Mouse (Mus musculus) erythroblast, embryonic 14.5 days (primary cell): ENCODE results near the gene Gnat1. TPM values are rescaled to one million over a fixed set of nuclear protein-coding genes. Genes with fewer than 3 reads are reported as not detected.

Experiments
- H3K27me3 ChIP-seq: 2 replicates; pipeline ENCODE4 v1.6.1; 2012; ENCODE audit warnings: inconsistent platforms; ENCODE audit not compliant: control insufficient read depth
- H3K36me3 ChIP-seq: 2 replicates; pipeline ENCODE4 v1.6.1; 2012; ENCODE audit warnings: mild to moderate bottlenecking, inconsistent platforms; ENCODE audit not compliant: control insufficient read depth
- H3K4me1 ChIP-seq: 2 replicates; pipeline ENCODE4 v1.6.1; 2012; ENCODE audit warnings: inconsistent platforms; ENCODE audit not compliant: control insufficient read depth
- H3K4me3 ChIP-seq: replicated peaks from 2 replicates; pipeline ENCODE3; 2012; ENCODE audit warnings: moderate library complexity, mild to moderate bottlenecking, inconsistent platforms
- H3K9me3 ChIP-seq: 2 replicates; pipeline ENCODE4 v1.6.1; 2012; ENCODE audit warnings: low read length, inconsistent platforms, mixed read lengths; ENCODE audit not compliant: control insufficient read depth
- GATA1 ChIP-seq: IDR thresholded peaks from 2 replicates; pipeline ENCODE4 v1.6.1; 2012; ENCODE audit warnings: low read length, inconsistent platforms, mixed read lengths
- TAL1 ChIP-seq: IDR thresholded peaks from 3 replicates; pipeline ENCODE4 v1.6.1; 2012; ENCODE audit warnings: low read length, inconsistent platforms, mixed read lengths
- polyA plus RNA-seq: library from polyadenylated mRNA; stranded (reverse); fragments of >175 nt; gene quantifications from 2 replicates; pipeline ENCODE4 v1.2.3, GENCODE M21; 2012

Gnat1 gene
- polyA plus RNA-seq, 1 experiment: not detected

GRCm38 (mm10) chr9:107633091-107633660 lies 46.3 kb downstream of the Gnat1 start:
- TF ChIP-seq GATA1 (no peak), TAL1 (no peak)
- peaks cover 42% of the 10 kb centered on the region for H3K36me3 ChIP-seq
- peaks cover 86% of the 10 kb centered on the region for H3K4me1 ChIP-seq
- H3K27me3 ChIP-seq: no peaks in the 10 kb centered on the region
- H3K4me3 ChIP-seq: peak overlapping the region; percentile 96
- H3K9me3 ChIP-seq: no peaks in the 10 kb centered on the region

GRCm38 (mm10) chr9:107632478-107632877 lies 47.0 kb downstream of the Gnat1 start:
- H3K27me3 ChIP-seq: no peaks in the 10 kb centered on the region
- no peaks in the 10 kb centered on the region for H3K9me3 ChIP-seq
- peak overlapping the region; percentile 96 for H3K4me3 ChIP-seq
- peaks cover 49% of the 10 kb centered on the region for H3K36me3 ChIP-seq
- H3K4me1 ChIP-seq: peaks cover 93% of the 10 kb centered on the region
- TF ChIP-seq TAL1 (peak; percentile 48; the same call in 2 of the 3 replicates), GATA1 (peak; percentile 33; the same call in 1 of the 2 replicates)

GRCm38 (mm10) chr9:107631861-107632260 lies 47.7 kb downstream of the Gnat1 start:
- H3K36me3 ChIP-seq: peaks cover 55% of the 10 kb centered on the region
- H3K4me3 ChIP-seq: no peak overlapping the region
- H3K9me3 ChIP-seq: no peaks in the 10 kb centered on the region
- TF ChIP-seq TAL1 (no peak), GATA1 (no peak)
- peaks cover 95% of the 10 kb centered on the region for H3K4me1 ChIP-seq
- H3K27me3 ChIP-seq: no peaks in the 10 kb centered on the region

DNA sequence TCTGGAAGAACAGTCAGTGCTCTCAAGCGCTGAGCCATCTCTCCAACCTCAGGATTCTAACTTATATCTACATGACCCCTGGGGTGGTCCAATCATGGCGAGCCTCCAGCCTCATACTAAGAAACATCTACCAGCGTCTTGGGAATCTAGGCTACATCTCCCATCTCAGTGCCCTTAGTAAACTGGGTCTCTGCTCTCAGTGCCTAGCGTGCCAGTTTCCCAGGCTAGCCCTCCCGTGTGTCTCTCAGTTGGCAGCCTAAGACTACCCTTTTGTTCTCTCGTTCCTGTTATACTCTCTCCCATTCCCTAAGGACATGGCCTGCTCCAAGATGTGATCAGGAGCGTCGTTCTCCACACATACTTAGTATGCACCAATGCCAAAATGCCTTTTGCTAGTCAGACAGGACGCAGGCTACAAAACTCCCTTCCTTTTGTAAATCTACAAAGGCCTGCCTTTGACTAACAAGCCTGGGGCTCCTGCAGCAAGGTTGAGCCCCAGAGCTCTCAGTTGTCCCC lies 48.1 kb downstream of the Gnat1 start:
- Histone ChIP-seq H3K4me1 (peaks cover 96% of the 10 kb centered on the region), H3K36me3 (peaks cover 60% of the 10 kb centered on the region)

GRCm38 (mm10) chr9:107630576-107630975 lies 48.9 kb downstream of the Gnat1 start:
- Histone ChIP-seq H3K36me3 (peaks cover 68% of the 10 kb centered on the region), H3K27me3 (no peaks in the 10 kb centered on the region)

More for the DNA sequence above, 48.1 kb downstream of the Gnat1 start:
- Histone ChIP-seq H3K4me3 (no peak overlapping the region), H3K9me3 (no peaks in the 10 kb centered on the region), H3K27me3 (no peaks in the 10 kb centered on the region)
- TF ChIP-seq TAL1: no peak
- no peak for TF ChIP-seq GATA1

GRCm38 (mm10) chr9:107629901-107630425 lies 49.5 kb downstream of the Gnat1 start:
- Histone ChIP-seq H3K36me3 (peaks cover 74% of the 10 kb centered on the region), H3K27me3 (no peaks in the 10 kb centered on the region), H3K4me3 (no peak overlapping the region), H3K9me3 (no peaks in the 10 kb centered on the region), H3K4me1 (peaks cover 93% of the 10 kb centered on the region)
- TF ChIP-seq TAL1: no peak

More at GRCm38 (mm10) chr9:107630576-107630975, 48.9 kb downstream of the Gnat1 start:
- Histone ChIP-seq H3K9me3 (no peaks in the 10 kb centered on the region), H3K4me3 (no peak overlapping the region), H3K4me1 (peaks cover 95% of the 10 kb centered on the region)
- no peak for TF ChIP-seq TAL1
- no peak for TF ChIP-seq GATA1

DNA sequence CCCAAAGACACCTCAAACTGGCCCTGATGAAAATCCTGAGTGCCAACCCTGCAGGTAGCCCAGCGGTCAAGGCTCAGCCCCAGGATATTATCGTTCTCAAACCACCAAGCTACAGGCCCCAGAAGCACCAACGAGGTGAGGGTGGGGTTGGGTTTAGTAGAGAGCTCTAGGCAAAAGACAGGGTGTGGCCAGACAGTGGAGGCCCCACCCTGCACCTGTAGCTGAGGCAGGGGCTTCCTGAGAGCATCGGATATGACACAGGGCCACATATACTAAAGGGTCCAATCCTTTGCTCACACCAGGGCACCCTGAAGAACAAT lies 50.1 kb downstream of the Gnat1 start:
- no peaks in the 10 kb centered on the region for H3K27me3 ChIP-seq
- TF ChIP-seq TAL1 (no peak), GATA1 (no peak)
- H3K4me3 ChIP-seq: no peak overlapping the region
- H3K4me1 ChIP-seq: peaks cover 93% of the 10 kb centered on the region
- H3K36me3 ChIP-seq: peaks cover 80% of the 10 kb centered on the region
- no peaks in the 10 kb centered on the region for H3K9me3 ChIP-seq

- Histone ChIP-seq H3K9me3 (no peaks in the 10 kb centered on the region), H3K4me1 (peaks cover 89% of the 10 kb centered on the region), H3K4me3 (no peak overlapping the region), H3K27me3 (no peaks in the 10 kb centered on the region), H3K36me3 (peaks cover 85% of the 10 kb centered on the region)
- TF ChIP-seq TAL1 (no peak), GATA1 (no peak)
Observed at GRCm38 (mm10) chr9:107628721-107629410, 50.6 kb downstream of the Gnat1 start.
